Mouse (Mus musculus) c-Kit-positive CD71-positive TER-119-negative erythroid progenitor cells, embryonic 14.5 days (primary cell): ENCODE data around the gene Gm20696.

Experiments
- DNase-seq: peaks from one replicate; pipeline ENCODE4 v3.0.0-alpha.2; 2013; ENCODE audit warnings: low read depth

The Gm20696 gene

GRCm38 (mm10) chr6:99260941-99261736, 405.5 kb downstream of the Gm20696 start:
- DNase-seq, result no peak

GRCm38 (mm10) chr6:99258346-99258745, 408.3 kb downstream of the Gm20696 start:
- DNase-seq, result no peak

- DNase-seq, result no peak
These were observed 408.9 kb downstream of the Gm20696 start for GRCm38 (mm10) chr6:99257676-99258075.

- no peak for DNase-seq
These were observed 413.3 kb downstream of the Gm20696 start for GRCm38 (mm10) chr6:99253331-99253730.

- no peak for DNase-seq
These were observed 413.8 kb downstream of the Gm20696 start for GRCm38 (mm10) chr6:99252816-99253215.

- no peak for DNase-seq
These were observed 414.7 kb downstream of the Gm20696 start for GRCm38 (mm10) chr6:99251924-99252323.

GRCm38 (mm10) chr6:99251222-99251621, 415.4 kb downstream of the Gm20696 start:
- DNase-seq, result no peak

- DNase-seq, result no peak
These were observed 417.0 kb downstream of the Gm20696 start for GRCm38 (mm10) chr6:99249496-99250030.

GRCm38 (mm10) chr6:99248396-99248795, 418.2 kb downstream of the Gm20696 start:
- no peak for DNase-seq

- no peak for DNase-seq
These were observed 424.8 kb downstream of the Gm20696 start for GRCm38 (mm10) chr6:99241625-99242395.

- DNase-seq, result no peak
These were observed 425.8 kb downstream of the Gm20696 start for GRCm38 (mm10) chr6:99240764-99241163.

- no peak for DNase-seq
These were observed 431.0 kb downstream of the Gm20696 start for GRCm38 (mm10) chr6:99235588-99235987.

GRCm38 (mm10) chr6:99233411-99233810, 433.2 kb downstream of the Gm20696 start:
- no peak for DNase-seq

- no peak for DNase-seq
These were observed 438.2 kb downstream of the Gm20696 start for GRCm38 (mm10) chr6:99228336-99228870.

GRCm38 (mm10) chr6:99221147-99221546, 445.4 kb downstream of the Gm20696 start:
- DNase-seq, result no peak

- DNase-seq, result no peak
These were observed 446.1 kb downstream of the Gm20696 start for GRCm38 (mm10) chr6:99220472-99220871.

GRCm38 (mm10) chr6:99217846-99218245, 448.8 kb downstream of the Gm20696 start:
- no peak for DNase-seq

- DNase-seq, result no peak
These were observed 449.4 kb downstream of the Gm20696 start for GRCm38 (mm10) chr6:99217155-99217554.

GRCm38 (mm10) chr6:99212461-99212860, 454.1 kb downstream of the Gm20696 start:
- no peak for DNase-seq

- DNase-seq, result no peak
These were observed 454.8 kb downstream of the Gm20696 start for GRCm38 (mm10) chr6:99211663-99212333.

- no peak for DNase-seq
These were observed 456.4 kb downstream of the Gm20696 start for GRCm38 (mm10) chr6:99210161-99210560.
